Mouse (Mus musculus) lung, embryonic 15.5 days (tissue): ENCODE results near the gene Fdxr. TPM values are rescaled to one million over a fixed set of nuclear protein-coding genes. Genes with fewer than 3 reads are reported as not detected.

Experiments used
- ATAC-seq: fragments of 200-750 bp; cut with Nextera tagmentation; 2 replicates; pipeline ENCODE4 v1.8.0; 2017; ENCODE audit warnings: moderate number of reproducible peaks, borderline replicate concordance; ENCODE audit not compliant: low FRiP score, low TSS enrichment; ENCODE audit errors: extremely low read depth
- H3K27ac ChIP-seq: fragments of 300-500 bp; sonication (generic); 2 replicates; pipeline ENCODE4 v1.5.1; 2015; ENCODE audit warnings: moderate library complexity, mild to moderate bottlenecking, inconsistent platforms
- H3K27me3 ChIP-seq: fragments of 300-500 bp; sonication (generic); 2 replicates; pipeline ENCODE4 v1.6.1; 2015; ENCODE audit warnings: inconsistent platforms
- H3K36me3 ChIP-seq: fragments of 300-500 bp; sonication (generic); 2 replicates; pipeline ENCODE4 v1.6.1; 2015; ENCODE audit warnings: inconsistent platforms
- H3K4me1 ChIP-seq: fragments of 300-500 bp; sonication (generic); 2 replicates; pipeline ENCODE4 v1.6.1; 2015; ENCODE audit warnings: inconsistent platforms
- H3K4me2 ChIP-seq: fragments of 300-500 bp; sonication (generic); 2 replicates; pipeline ENCODE4 v1.6.1; 2015; ENCODE audit warnings: inconsistent platforms, mild to moderate bottlenecking, moderate library complexity
- H3K4me3 ChIP-seq: fragments of 300-500 bp; sonication (generic); 2 replicates; pipeline ENCODE4 v1.5.1; 2015; ENCODE audit warnings: mild to moderate bottlenecking, inconsistent platforms
- H3K9ac ChIP-seq: fragments of 300-500 bp; sonication (generic); 2 replicates; pipeline ENCODE4 v1.6.1; 2015; ENCODE audit warnings: inconsistent platforms
- H3K9me3 ChIP-seq: fragments of 300-500 bp; sonication (generic); 2 replicates; pipeline ENCODE4 v1.6.1; 2016; ENCODE audit warnings: inconsistent platforms
- WGBS: fragments of 180-500 bp; shearing (Covaris S2); methylation state at CpG from one replicate; pipeline ENCODE4 v1.1.7; 2015; 5-methylcytosine and 5-hydroxymethylcytosine counted together
- polyA plus RNA-seq: library from polyadenylated mRNA; unstranded; fragments of >200 nt; fragmentation: Nextera tagmentation; extraction: Ambion mirVana; gene quantifications from 2 replicates; pipeline ENCODE4 v1.2.1, GENCODE M21; 2015

Gene Fdxr
- polyA plus RNA-seq, 1 experiment from 2014 or later: 15.8 TPM

DNA sequence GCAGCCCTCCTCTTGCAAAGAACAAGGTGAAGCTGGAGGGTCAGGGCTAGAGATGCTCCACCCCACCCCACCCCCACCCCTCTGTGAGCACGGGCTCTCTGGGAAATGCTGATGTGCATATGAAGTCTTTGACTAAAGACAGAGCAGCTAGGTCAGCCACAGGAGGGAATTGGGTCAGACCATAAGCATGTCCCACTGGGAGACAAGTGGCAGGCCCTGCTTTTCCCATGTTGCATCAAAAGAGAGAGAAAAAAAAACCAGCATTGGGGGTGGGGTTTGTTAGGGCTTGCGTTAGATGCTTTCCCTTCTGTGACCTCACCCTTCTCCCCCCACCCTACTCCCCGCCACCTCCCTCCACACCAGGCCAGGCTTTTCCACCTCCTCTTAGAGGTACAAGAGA, 29.6 kb downstream of the Fdxr start:
- Histone ChIP-seq H3K36me3 (no peaks in the 10 kb centered on the region), H3K4me1 (peaks cover 10% of the 10 kb centered on the region), H3K9ac (no peak overlapping the region), H3K4me2 (no peak overlapping the region), H3K27me3 (peaks cover 64% of the 10 kb centered on the region), H3K4me3 (no peak overlapping the region), H3K27ac (no peak overlapping the region), H3K9me3 (no peaks in the 10 kb centered on the region)
- no peak for ATAC-seq
- 27% methylated on average over 3 of the region's 3 CpGs for WGBS

GRCm38 (mm10) chr11:115246386-115246785, 30.5 kb downstream of the Fdxr start:
- Histone ChIP-seq H3K4me2 (no peak overlapping the region), H3K9ac (no peak overlapping the region), H3K9me3 (no peaks in the 10 kb centered on the region), H3K27me3 (peaks cover 57% of the 10 kb centered on the region), H3K36me3 (no peaks in the 10 kb centered on the region), H3K4me3 (no peak overlapping the region), H3K4me1 (peaks cover 10% of the 10 kb centered on the region), H3K27ac (no peak overlapping the region)
- no peak for ATAC-seq
- 65% methylated on average over 8 of the region's 8 CpGs for WGBS

GRCm38 (mm10) chr11:115244840-115245239, 32.0 kb downstream of the Fdxr start:
- Histone ChIP-seq H3K27me3 (peaks cover 44% of the 10 kb centered on the region), H3K36me3 (no peaks in the 10 kb centered on the region), H3K4me2 (no peak overlapping the region), H3K9ac (no peak overlapping the region), H3K9me3 (no peaks in the 10 kb centered on the region), H3K4me1 (peaks cover 3% of the 10 kb centered on the region), H3K4me3 (no peak overlapping the region), H3K27ac (no peak overlapping the region)
- ATAC-seq: peak; percentile 23; the same call in 1 of the 2 replicates
- 63% methylated on average over 8 of the region's 8 CpGs for WGBS

GRCm38 (mm10) chr11:115243783-115244182, 33.1 kb downstream of the Fdxr start:
- 83% methylated on average over 12 of the region's 12 CpGs for WGBS
- H3K4me2 ChIP-seq: no peak overlapping the region
- H3K9ac ChIP-seq: no peak overlapping the region
- H3K4me1 ChIP-seq: no peaks in the 10 kb centered on the region
- no peaks in the 10 kb centered on the region for H3K36me3 ChIP-seq
- no peak overlapping the region for H3K27ac ChIP-seq
- H3K9me3 ChIP-seq: no peaks in the 10 kb centered on the region
- H3K4me3 ChIP-seq: no peak overlapping the region
- no peak for ATAC-seq
- peaks cover 42% of the 10 kb centered on the region for H3K27me3 ChIP-seq

DNA sequence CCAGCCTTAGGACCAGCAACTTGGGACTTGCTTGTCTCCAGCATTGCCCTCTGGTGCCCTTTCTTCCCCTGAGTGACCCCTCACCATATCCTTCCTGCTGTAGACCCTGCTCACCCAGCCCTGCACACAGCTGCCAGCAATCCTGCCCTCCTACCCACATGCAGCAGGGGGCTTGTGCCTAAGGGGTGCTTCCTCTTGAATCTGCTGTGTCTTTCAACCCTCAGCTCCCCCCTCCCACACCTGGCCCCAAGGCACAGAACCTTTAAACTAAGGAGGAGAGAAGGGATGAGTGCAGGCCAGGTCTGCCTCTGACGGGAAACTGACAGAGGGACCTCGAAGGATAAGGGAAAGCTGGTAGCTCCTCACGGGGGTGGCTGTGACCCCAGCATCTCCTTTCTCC, 34.1 kb downstream of the Fdxr start:
- 55% methylated on average over 3 of the region's 3 CpGs for WGBS
- Histone ChIP-seq H3K4me2 (no peak overlapping the region), H3K36me3 (no peaks in the 10 kb centered on the region), H3K27me3 (peaks cover 36% of the 10 kb centered on the region), H3K9ac (no peak overlapping the region), H3K4me3 (no peak overlapping the region), H3K27ac (no peak overlapping the region), H3K4me1 (no peaks in the 10 kb centered on the region), H3K9me3 (no peaks in the 10 kb centered on the region)
- ATAC-seq: no peak

DNA sequence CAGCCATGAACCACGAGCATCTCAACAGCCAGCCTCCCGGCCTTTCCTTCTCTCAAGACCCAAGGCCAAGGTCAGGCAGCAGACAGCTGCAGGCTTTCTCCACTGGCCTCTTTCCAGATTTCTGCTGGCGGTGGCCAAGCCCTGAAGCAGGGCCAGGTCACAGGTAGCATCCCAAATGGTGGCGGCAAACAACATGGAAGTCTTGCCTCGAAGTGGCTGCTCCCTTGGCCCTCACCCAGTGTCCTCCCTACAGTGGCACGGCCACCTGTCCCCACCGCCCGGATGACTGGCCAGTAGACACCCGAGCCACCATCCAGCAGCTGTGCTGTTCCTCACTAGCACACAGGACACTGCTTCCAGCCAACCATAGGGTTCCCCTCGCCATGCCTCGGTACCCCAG, 35.4 kb downstream of the Fdxr start:
- Histone ChIP-seq H3K4me1 (0 out of 2 replicates have a peak, but pooled peaks cover 3% of the 10 kb centered on the region), H3K4me3 (no peak overlapping the region), H3K9ac (no peak overlapping the region), H3K9me3 (no peaks in the 10 kb centered on the region), H3K27ac (no peak overlapping the region), H3K36me3 (no peaks in the 10 kb centered on the region), H3K27me3 (peaks cover 22% of the 10 kb centered on the region), H3K4me2 (no peak overlapping the region)
- no peak for ATAC-seq
- WGBS: 78% methylated on average over 11 of the region's 11 CpGs

DNA sequence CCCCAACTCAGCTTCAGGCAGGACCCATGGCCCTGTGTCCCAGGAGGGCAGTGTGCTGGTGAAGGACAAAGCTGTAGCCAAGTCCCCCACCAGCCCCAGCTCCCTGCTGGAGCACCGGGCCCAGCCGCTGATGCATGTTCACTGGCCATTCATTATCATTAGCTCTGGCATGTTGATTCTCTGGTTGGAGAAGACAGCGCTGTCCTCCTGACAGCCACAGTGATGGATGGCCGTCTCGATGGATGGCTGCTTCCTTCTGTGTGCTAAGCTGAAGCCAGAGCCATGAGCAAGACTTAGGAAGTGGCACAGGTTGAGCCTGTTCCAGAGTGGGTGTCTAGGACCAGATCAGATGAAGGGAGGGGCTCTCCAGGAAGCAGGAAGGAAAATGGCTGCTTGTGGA, 40.3 kb downstream of the Fdxr start:
- Histone ChIP-seq H3K9ac (no peak overlapping the region), H3K36me3 (no peaks in the 10 kb centered on the region), H3K27ac (no peak overlapping the region), H3K4me3 (no peak overlapping the region), H3K27me3 (peaks cover 35% of the 10 kb centered on the region; the same call in 1 of the 2 replicates), H3K4me1 (peaks cover 27% of the 10 kb centered on the region), H3K4me2 (no peak overlapping the region), H3K9me3 (no peaks in the 10 kb centered on the region)
- ATAC-seq: no peak
- WGBS: 16% methylated on average over 5 of the region's 5 CpGs

DNA sequence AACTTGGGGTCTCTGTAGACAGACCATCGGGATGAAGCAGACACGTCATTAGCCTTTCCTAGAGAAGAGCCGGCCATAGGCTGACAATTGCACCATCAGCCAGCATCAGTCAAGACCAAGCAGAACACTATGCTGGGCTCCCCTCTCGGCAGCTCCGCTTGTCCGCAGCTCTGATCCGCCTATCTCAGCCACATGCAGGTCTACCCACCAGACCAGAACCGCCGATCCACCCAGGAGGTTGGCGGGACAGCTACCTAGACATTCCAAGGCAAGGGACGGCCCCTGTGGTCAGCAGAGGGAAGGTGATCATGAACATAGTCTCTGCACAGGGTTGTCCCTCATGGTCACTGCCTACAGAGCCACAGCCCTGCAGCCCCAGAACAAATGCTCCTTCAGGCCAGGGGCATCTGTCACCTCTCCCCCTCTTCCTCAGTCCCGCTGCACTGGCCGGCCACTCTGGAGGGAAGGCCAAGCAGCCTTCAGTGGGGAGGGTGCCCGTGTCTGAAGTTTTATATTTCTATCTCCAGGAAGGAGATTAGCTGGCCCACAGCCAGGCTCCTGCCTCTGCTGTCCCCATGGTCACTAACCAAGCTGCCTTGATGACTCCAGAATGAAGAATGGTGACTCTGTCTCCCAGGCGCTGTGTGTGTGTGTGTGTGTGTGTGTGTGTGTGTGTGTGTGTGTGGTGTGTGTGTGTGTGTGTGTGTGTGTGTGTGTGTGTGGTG, 42.4 kb downstream of the Fdxr start:
- no peak overlapping the region for H3K27ac ChIP-seq
- no peaks in the 10 kb centered on the region for H3K9me3 ChIP-seq
- H3K27me3 ChIP-seq: peaks cover 29% of the 10 kb centered on the region; the same call in 1 of the 2 replicates
- no peaks in the 10 kb centered on the region for H3K36me3 ChIP-seq
- H3K4me3 ChIP-seq: no peak overlapping the region
- H3K9ac ChIP-seq: no peak overlapping the region
- no peak for ATAC-seq
- peaks cover 32% of the 10 kb centered on the region for H3K4me1 ChIP-seq
- H3K4me2 ChIP-seq: no peak overlapping the region
- WGBS: 61% methylated on average over 15 of the region's 15 CpGs

DNA sequence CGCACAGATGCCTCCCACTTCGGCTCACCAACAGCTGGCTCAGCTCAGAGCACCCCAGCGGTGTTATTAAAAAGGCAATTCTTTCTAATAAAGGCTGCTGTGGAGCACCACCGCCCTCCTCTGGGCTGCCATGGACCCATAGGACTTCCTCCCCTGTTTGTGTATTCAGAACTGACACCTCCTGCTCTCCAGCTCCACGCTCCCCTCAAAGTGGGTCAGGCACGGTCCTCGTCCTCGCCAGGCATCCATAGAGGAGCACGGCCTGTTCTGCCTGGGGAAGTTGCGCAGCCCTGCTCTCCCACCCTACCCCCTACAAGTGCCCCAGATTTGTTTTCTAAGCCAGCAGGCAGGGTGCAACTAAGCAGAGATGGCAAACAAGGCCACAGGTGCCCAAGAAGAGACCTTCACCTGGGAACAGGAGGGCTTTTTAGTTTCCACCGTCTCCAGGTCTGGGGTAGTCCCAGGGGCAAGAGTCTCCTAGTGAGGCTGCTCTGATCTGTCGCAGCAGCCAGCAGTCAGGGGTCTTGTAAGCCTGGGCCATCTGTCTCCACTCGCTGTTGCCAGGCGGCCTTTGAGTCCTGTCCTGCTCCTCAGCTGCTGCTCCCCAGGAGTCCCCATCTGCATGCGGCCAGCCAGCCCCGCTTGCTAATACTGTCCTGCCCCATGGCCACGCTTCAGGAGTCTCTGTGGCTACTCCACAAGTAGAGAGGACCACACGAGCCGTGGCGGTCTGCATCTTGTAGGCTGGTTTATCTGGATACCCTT, 43.1 kb downstream of the Fdxr start:
- Histone ChIP-seq H3K27me3 (peaks cover 23% of the 10 kb centered on the region; the same call in 1 of the 2 replicates), H3K4me2 (no peak overlapping the region), H3K4me3 (no peak overlapping the region), H3K9me3 (no peaks in the 10 kb centered on the region), H3K27ac (no peak overlapping the region), H3K36me3 (no peaks in the 10 kb centered on the region), H3K4me1 (peaks cover 32% of the 10 kb centered on the region), H3K9ac (no peak overlapping the region)
- no peak for ATAC-seq
- WGBS: 66% methylated on average over 20 of the region's 20 CpGs

DNA sequence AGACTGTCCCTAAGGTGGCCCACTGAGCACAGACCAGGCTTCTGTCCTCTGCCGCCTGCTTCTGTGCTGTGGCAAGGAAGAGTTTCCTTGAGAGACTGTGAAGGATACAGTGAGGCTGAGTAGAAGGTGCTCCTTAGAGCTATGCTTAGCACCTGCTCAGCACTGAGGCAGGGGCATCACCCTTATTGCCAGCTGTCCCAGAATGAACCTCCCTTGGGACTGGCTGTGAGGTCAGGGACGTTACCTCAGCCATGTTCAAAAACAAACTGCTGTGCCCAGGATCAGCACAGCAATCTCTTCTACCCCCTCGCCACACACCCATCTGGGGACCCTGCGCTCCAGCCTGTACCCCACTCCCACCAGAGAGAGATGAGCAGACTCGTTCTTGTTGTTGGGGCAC, 44.0 kb downstream of the Fdxr start:
- no peak overlapping the region for H3K4me3 ChIP-seq
- no peak overlapping the region for H3K27ac ChIP-seq
- 80% methylated on average over 5 of the region's 5 CpGs for WGBS
- peaks cover 20% of the 10 kb centered on the region; the same call in 1 of the 2 replicates for H3K27me3 ChIP-seq
- H3K4me1 ChIP-seq: peaks cover 32% of the 10 kb centered on the region
- no peaks in the 10 kb centered on the region for H3K9me3 ChIP-seq
- no peaks in the 10 kb centered on the region for H3K36me3 ChIP-seq
- ATAC-seq: no peak
- H3K9ac ChIP-seq: no peak overlapping the region
- no peak overlapping the region for H3K4me2 ChIP-seq

DNA sequence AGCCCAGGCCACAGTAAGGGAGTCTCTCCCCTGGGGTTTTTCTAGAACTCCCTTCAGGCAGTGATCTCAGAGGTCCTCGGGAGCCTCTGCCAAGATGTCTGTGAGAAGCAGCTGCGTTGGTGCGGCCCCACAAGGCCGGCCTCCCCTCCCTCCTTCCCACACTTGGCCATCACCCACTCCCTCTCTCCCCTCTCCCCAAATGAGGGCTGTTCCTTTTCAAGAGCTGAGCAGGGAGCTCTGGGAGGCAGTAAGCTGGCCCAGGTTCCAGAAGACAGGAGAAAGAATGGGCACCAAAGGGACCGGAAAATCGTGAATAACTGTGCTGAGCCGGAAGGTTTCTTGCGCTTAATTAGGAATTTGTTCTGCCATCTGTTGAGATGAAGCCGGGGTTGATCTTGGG, 44.9 kb downstream of the Fdxr start:
- no peaks in the 10 kb centered on the region for H3K9me3 ChIP-seq
- peaks cover 36% of the 10 kb centered on the region for H3K4me1 ChIP-seq
- H3K4me2 ChIP-seq: no peak overlapping the region
- H3K27ac ChIP-seq: 0 out of 2 replicates have a peak overlapping the region, but pooled peaks have one; percentile 33
- H3K36me3 ChIP-seq: no peaks in the 10 kb centered on the region
- no peak overlapping the region for H3K4me3 ChIP-seq
- no peak overlapping the region for H3K9ac ChIP-seq
- 51% methylated on average over 9 of the region's 9 CpGs for WGBS
- peaks cover 20% of the 10 kb centered on the region; the same call in 1 of the 2 replicates for H3K27me3 ChIP-seq
- ATAC-seq: no peak; the same call in 1 of the 2 replicates
